Mouse (Mus musculus) liver, postnatal 0 days (tissue): Measurements from ENCODE around the gene Gdf2. TPM values are rescaled to one million over a fixed set of nuclear protein-coding genes. Genes with fewer than 3 reads are reported as not detected.

Source experiments
- ATAC-seq: fragments of 200-750 bp; cut with Nextera tagmentation; 2 replicates; pipeline ENCODE4 v1.8.0; 2017; ENCODE audit warnings: mild to moderate bottlenecking, moderate library complexity
- DNase-seq: peaks from one replicate; pipeline ENCODE4 v3.0.0-alpha.2; 2016
- H3K27ac ChIP-seq: fragments of 300-500 bp; sonication (generic); 2 replicates; pipeline ENCODE4 v1.5.1; 2014; ENCODE audit warnings: antibody characterized with exemption, moderate library complexity, mild to moderate bottlenecking, low read depth
- H3K27me3 ChIP-seq: fragments of 300-500 bp; sonication (generic); 2 replicates; pipeline ENCODE4 v1.6.1; 2014; ENCODE audit warnings: low read length, control low read depth, mixed read lengths; ENCODE audit not compliant: insufficient read depth
- H3K36me3 ChIP-seq: fragments of 300-500 bp; sonication (generic); replicated peaks from 2 replicates; pipeline ENCODE4 v1.6.1; 2014; ENCODE audit warnings: mild to moderate bottlenecking, control low read depth, low read length, moderate library complexity, mixed read lengths; ENCODE audit not compliant: insufficient read depth
- H3K4me1 ChIP-seq: fragments of 300-500 bp; sonication (generic); 2 replicates; pipeline ENCODE4 v1.6.1; 2014; ENCODE audit warnings: antibody characterized with exemption, mild to moderate bottlenecking, control low read depth; ENCODE audit not compliant: insufficient read depth
- H3K4me2 ChIP-seq: fragments of 300-500 bp; sonication (generic); 2 replicates; pipeline ENCODE4 v1.6.1; 2014; ENCODE audit warnings: low read depth, mild to moderate bottlenecking, low read length, moderate library complexity, mixed read lengths
- H3K4me3 ChIP-seq: fragments of 300-500 bp; sonication (generic); 2 replicates; pipeline ENCODE4 v1.5.1; 2014; ENCODE audit warnings: low read depth, low read length
- H3K9ac ChIP-seq: fragments of 300-500 bp; sonication (generic); replicated peaks from 2 replicates; pipeline ENCODE4 v1.6.1; 2014; ENCODE audit warnings: mild to moderate bottlenecking, moderate library complexity
- H3K9me3 ChIP-seq: fragments of 300-500 bp; sonication (generic); 2 replicates; pipeline ENCODE4 v1.6.1; 2016; ENCODE audit warnings: mild to moderate bottlenecking, control low read depth, low read length, mixed read lengths
- CTCF ChIP-seq: sonication (generic); IDR thresholded peaks from 2 replicates; pipeline ENCODE4 v1.5.1; 2016; ENCODE audit warnings: antibody characterized with exemption, low read depth
- EP300 ChIP-seq: IDR thresholded peaks from 2 replicates; pipeline ENCODE4 v1.6.1; 2016; ENCODE audit warnings: antibody characterized with exemption, low read depth, mild to moderate bottlenecking
- WGBS: fragments of 180-500 bp; shearing (Covaris S2); extraction: QIAGEN DNeasy Blood & Tissue Kit; methylation state at CpG from one replicate; pipeline ENCODE4 v1.1.7; 2014; ENCODE audit not compliant: insufficient replicate concordance; 5-methylcytosine and 5-hydroxymethylcytosine counted together
- polyA plus RNA-seq: library from polyadenylated mRNA; unstranded; fragments of >200 nt; fragmentation: Nextera tagmentation; extraction: Ambion mirVana; gene quantifications from 2 replicates; pipeline ENCODE4 v1.2.1, GENCODE M21; 2015

The Gdf2 gene
- polyA plus RNA-seq, 1 experiment from 2014 or later: 10.5 TPM

- Histone ChIP-seq H3K4me1 (no peaks in the 10 kb centered on the region), H3K36me3 (no peaks in the 10 kb centered on the region), H3K27ac (no peak overlapping the region), H3K9ac (no peak overlapping the region), H3K4me2 (no peak overlapping the region), H3K4me3 (no peak overlapping the region), H3K9me3 (no peaks in the 10 kb centered on the region), H3K27me3 (no peaks in the 10 kb centered on the region)
- no peak for ATAC-seq
- WGBS: 80% methylated on average over 9 of the region's 9 CpGs
- TF ChIP-seq EP300 (no peak), CTCF (no peak)
- DNase-seq: no peak
Observed at GRCm38 (mm10) chr14:33993051-33993450, 52.2 kb downstream of the Gdf2 start.

- H3K36me3 ChIP-seq: no peaks in the 10 kb centered on the region
- H3K4me1 ChIP-seq: no peaks in the 10 kb centered on the region
- H3K9me3 ChIP-seq: no peaks in the 10 kb centered on the region
- H3K27me3 ChIP-seq: no peaks in the 10 kb centered on the region
- no peak for DNase-seq
- no peak for TF ChIP-seq EP300
- no peak for TF ChIP-seq CTCF
- no peak overlapping the region for H3K4me3 ChIP-seq
- WGBS: 78% methylated on average over 6 of the region's 6 CpGs
- no peak overlapping the region for H3K4me2 ChIP-seq
- no peak overlapping the region for H3K9ac ChIP-seq
- no peak overlapping the region for H3K27ac ChIP-seq
- ATAC-seq: no peak
Observed at GRCm38 (mm10) chr14:33993521-33994289, 52.9 kb downstream of the Gdf2 start.

Other genes starting within 250 kb of the Gdf2 start
- gene Gdf10, start 17.5 kb upstream of the Gdf2 start, polyA plus RNA-seq: 4.1 and 5.1 TPM in 2 replicates
- 0.02 and 0.05 TPM in 2 replicates for gene Rbp3, start 13.0 kb downstream of the Gdf2 start, polyA plus RNA-seq
- gene Zfp488, start 37.7 kb downstream of the Gdf2 start, polyA plus RNA-seq: not detected in 2 replicates
- not detected in 2 replicates for gene Gm30083, start 74.1 kb downstream of the Gdf2 start, polyA plus RNA-seq
- not detected in 2 replicates for gene Gm5460, start 75.7 kb downstream of the Gdf2 start, polyA plus RNA-seq
- not detected in 2 replicates for gene Antxrl, start 111.7 kb downstream of the Gdf2 start, polyA plus RNA-seq
- 0.43 and 0.58 TPM in 2 replicates for gene Anxa8, start 144.9 kb downstream of the Gdf2 start, polyA plus RNA-seq
- not detected in 2 replicates for gene A630023A22Rik, start 161.7 kb downstream of the Gdf2 start, polyA plus RNA-seq
- gene Npy4r, start 211.4 kb downstream of the Gdf2 start, polyA plus RNA-seq: not detected in 2 replicates